Mouse (Mus musculus): ENCODE results near the gene Lmo7. TPM values are rescaled to one million over a fixed set of nuclear protein-coding genes. Genes with fewer than 3 reads are reported as not detected.
A peak's percentile ranks its signal among the peaks of the same experiment; 100 is the strongest.

Lmo7 gene
- 4.4 and 9.6 TPM in 2 replicates for polyA plus RNA-seq (2014; fragmentation: Nextera tagmentation; extraction: Ambion mirVana)

GRCm38 (mm10) chr14:101729237-101729971 lies at the start of gene Lmo7, which contains the start of gene Gm9922:
Gene Lmo7 (plus strand): TSS chr14:101729957.
Gene Gm9922 (minus strand): TSS chr14:101729814.
- Histone ChIP-seq H3K27ac (ENCODE audit: low read depth, low read length) (no peak within 1 kb of the TSS), H3K4me1 (ENCODE audit: control insufficient read depth, insufficient read depth, low read length) (no peaks in the 10 kb centered on the region; the same call in 1 of the 2 replicates), H3K27me3 (replicated peaks; ENCODE audit: control insufficient read depth, insufficient read depth, low read length) (peaks cover 16% of the 10 kb centered on the region; the same call in 1 of the 2 replicates), H3K9ac (ENCODE audit: low read length) (peak within 1 kb of the TSS; percentile 57), H3K4me2 (ENCODE audit: low read length) (peak within 1 kb of the TSS; percentile 100), H3K9me3 (replicated peaks; ENCODE audit: control insufficient read depth, low read length) (no peaks in the 10 kb centered on the region), H3K36me3 (ENCODE audit: control insufficient read depth, insufficient read depth, low read length) (no peaks in the 10 kb centered on the region), H3K4me3 (ENCODE audit: low read depth, low read length) (peak within 1 kb of the TSS; percentile 64)
- under 1% methylated on average over 51 of the region's 51 CpGs for WGBS
- ATAC-seq (peak; percentile 84), DNase-seq (ENCODE audit: low spot score) (peak; percentile 49)

DNA sequence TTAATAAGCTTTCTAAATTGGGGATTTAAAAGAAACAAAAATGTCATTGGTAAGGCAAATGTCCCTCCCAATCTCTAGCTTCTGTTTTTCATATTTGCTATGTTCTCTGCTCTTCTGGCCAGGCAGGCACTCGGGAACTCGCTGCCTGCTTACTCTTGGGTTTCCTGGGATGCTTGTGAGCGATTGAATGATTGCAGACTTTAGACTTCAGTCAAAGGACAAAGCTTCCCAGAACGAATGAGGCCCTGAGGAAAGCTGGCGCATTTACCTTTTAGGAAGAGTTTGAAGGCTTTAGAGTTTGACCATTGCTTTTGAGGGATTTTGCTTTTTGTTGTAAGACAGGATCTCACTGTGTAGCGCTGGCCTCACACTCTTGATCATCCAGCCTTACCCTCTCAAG lies 42.1 kb upstream of the Lmo7 start:
- ATAC-seq (no peak), DNase-seq (ENCODE audit: low spot score) (no peak)
- no peaks in the 10 kb centered on the region for H3K9me3 ChIP-seq (replicated peaks; ENCODE audit: control insufficient read depth, low read length)
- 86% methylated on average over 6 of the region's 6 CpGs for WGBS
- peaks cover 19% of the 10 kb centered on the region for H3K36me3 ChIP-seq (ENCODE audit: control insufficient read depth, insufficient read depth, low read length)
- no peak overlapping the region for H3K27ac ChIP-seq (ENCODE audit: low read depth, low read length)
- no peak overlapping the region for H3K4me3 ChIP-seq (ENCODE audit: low read depth, low read length)
- no peaks in the 10 kb centered on the region for H3K4me1 ChIP-seq (ENCODE audit: control insufficient read depth, insufficient read depth, low read length)
- no peak overlapping the region for H3K9ac ChIP-seq (ENCODE audit: low read length)
- H3K27me3 ChIP-seq (replicated peaks; ENCODE audit: control insufficient read depth, insufficient read depth, low read length), result no peaks in the 10 kb centered on the region
- no peak overlapping the region for H3K4me2 ChIP-seq (ENCODE audit: low read length)

- no peak for ATAC-seq
- WGBS, result 88% methylated on average over 2 of the region's 2 CpGs
Observed at GRCm38 (mm10) chr14:101688406-101688805, 41.4 kb upstream of the Lmo7 start.

DNA sequence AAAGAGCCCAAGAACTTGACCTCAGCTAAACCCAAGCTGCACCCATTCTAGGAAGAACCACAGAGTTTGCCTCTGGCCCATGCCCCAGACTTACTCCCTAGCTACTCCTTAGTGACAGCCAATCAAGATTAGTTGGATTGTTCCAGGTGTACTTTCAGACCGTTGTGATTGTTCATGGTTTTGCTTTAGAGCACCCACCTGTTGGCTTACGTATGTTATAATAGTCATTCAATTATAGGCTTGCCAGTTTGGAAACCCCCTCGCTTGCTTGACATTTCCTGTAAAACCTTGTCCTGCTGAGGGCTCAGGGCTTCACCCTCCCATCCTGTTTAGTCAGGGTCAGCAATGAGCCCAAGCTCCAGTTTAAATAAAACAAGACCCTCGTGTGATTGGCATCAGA lies 25.3 kb upstream of the Lmo7 start:
- H3K27me3 ChIP-seq (replicated peaks; ENCODE audit: control insufficient read depth, insufficient read depth, low read length), result no peaks in the 10 kb centered on the region
- no peaks in the 10 kb centered on the region for H3K9me3 ChIP-seq (replicated peaks; ENCODE audit: control insufficient read depth, low read length)
- H3K4me2 ChIP-seq (ENCODE audit: low read length), result no peak overlapping the region
- no peak overlapping the region for H3K4me3 ChIP-seq (ENCODE audit: low read depth, low read length)
- no peaks in the 10 kb centered on the region for H3K4me1 ChIP-seq (ENCODE audit: control insufficient read depth, insufficient read depth, low read length)
- H3K27ac ChIP-seq (ENCODE audit: low read depth, low read length), result no peak overlapping the region
- H3K9ac ChIP-seq (ENCODE audit: low read length), result no peak overlapping the region
- no peaks in the 10 kb centered on the region for H3K36me3 ChIP-seq (ENCODE audit: control insufficient read depth, insufficient read depth, low read length)
- 84% methylated on average over 4 of the region's 4 CpGs for WGBS
- DNase-seq (ENCODE audit: low spot score), result no peak
- ATAC-seq, result no peak

More at GRCm38 (mm10) chr14:101688406-101688805, 41.4 kb upstream of the Lmo7 start:
- Histone ChIP-seq H3K4me2 (ENCODE audit: low read length) (no peak overlapping the region), H3K27me3 (replicated peaks; ENCODE audit: control insufficient read depth, insufficient read depth, low read length) (no peaks in the 10 kb centered on the region), H3K9ac (ENCODE audit: low read length) (no peak overlapping the region), H3K4me1 (ENCODE audit: control insufficient read depth, insufficient read depth, low read length) (no peaks in the 10 kb centered on the region), H3K4me3 (ENCODE audit: low read depth, low read length) (no peak overlapping the region), H3K9me3 (replicated peaks; ENCODE audit: control insufficient read depth, low read length) (no peaks in the 10 kb centered on the region), H3K36me3 (ENCODE audit: control insufficient read depth, insufficient read depth, low read length) (peaks cover 19% of the 10 kb centered on the region), H3K27ac (ENCODE audit: low read depth, low read length) (no peak overlapping the region)
- DNase-seq (ENCODE audit: low spot score), result no peak

DNA sequence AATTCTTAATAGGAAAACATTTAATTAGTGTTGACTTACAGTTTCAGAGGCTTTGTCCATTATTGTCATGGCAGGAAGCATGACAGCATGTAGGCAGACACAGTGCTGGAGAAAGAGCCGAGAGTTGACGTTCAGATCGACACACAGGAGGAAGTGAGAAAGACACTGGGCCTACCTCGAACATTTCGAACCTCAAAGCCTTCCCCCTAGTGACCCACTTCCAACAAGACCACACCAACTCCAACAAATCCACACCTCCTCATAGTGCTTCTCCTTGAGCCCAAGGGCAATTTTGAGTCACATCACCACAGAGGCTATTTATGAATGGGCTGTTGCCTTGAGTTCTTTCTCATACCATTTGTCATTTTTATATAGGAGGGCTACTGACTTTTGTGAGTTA lies 22.7 kb upstream of the Lmo7 start:
- H3K27ac ChIP-seq (ENCODE audit: low read depth, low read length), result no peak overlapping the region
- H3K9ac ChIP-seq (ENCODE audit: low read length), result no peak overlapping the region
- H3K4me3 ChIP-seq (ENCODE audit: low read depth, low read length), result no peak overlapping the region
- H3K27me3 ChIP-seq (replicated peaks; ENCODE audit: control insufficient read depth, insufficient read depth, low read length), result no peaks in the 10 kb centered on the region
- 88% methylated on average over 5 of the region's 5 CpGs for WGBS
- no peak for ATAC-seq
- no peak overlapping the region for H3K4me2 ChIP-seq (ENCODE audit: low read length)
- DNase-seq (ENCODE audit: low spot score), result no peak
- H3K4me1 ChIP-seq (ENCODE audit: control insufficient read depth, insufficient read depth, low read length), result no peaks in the 10 kb centered on the region
- H3K36me3 ChIP-seq (ENCODE audit: control insufficient read depth, insufficient read depth, low read length), result no peaks in the 10 kb centered on the region
- H3K9me3 ChIP-seq (replicated peaks; ENCODE audit: control insufficient read depth, low read length), result no peaks in the 10 kb centered on the region

DNA sequence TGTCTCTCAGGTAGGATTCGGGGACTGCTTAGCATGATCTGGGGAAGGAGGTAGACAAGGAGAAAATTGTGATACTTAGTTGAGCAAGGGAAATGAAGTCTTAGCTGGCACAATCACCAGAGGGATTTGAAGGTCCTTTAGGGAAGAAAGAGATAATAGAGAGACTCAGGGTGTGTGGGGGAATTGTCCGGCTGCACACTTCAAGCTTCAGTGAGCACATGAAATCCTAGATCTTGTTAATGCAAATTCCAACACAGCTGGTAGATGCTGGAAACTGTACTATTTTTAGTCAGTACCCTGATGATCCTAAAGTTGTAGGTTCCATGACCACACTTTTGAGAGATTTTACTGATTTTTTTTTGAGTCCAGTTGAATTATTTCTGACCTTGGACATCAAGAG lies 15.3 kb upstream of the Lmo7 start:
- no peak overlapping the region for H3K4me2 ChIP-seq (ENCODE audit: low read length)
- 51% methylated on average over 2 of the region's 2 CpGs for WGBS
- H3K27me3 ChIP-seq (replicated peaks; ENCODE audit: control insufficient read depth, insufficient read depth, low read length), result no peaks in the 10 kb centered on the region
- H3K4me3 ChIP-seq (ENCODE audit: low read depth, low read length), result no peak overlapping the region
- H3K9ac ChIP-seq (ENCODE audit: low read length), result no peak overlapping the region
- H3K9me3 ChIP-seq (replicated peaks; ENCODE audit: control insufficient read depth, low read length), result no peaks in the 10 kb centered on the region
- H3K27ac ChIP-seq (ENCODE audit: low read depth, low read length), result no peak overlapping the region
- DNase-seq (ENCODE audit: low spot score), result no peak
- ATAC-seq, result no peak
- no peaks in the 10 kb centered on the region for H3K36me3 ChIP-seq (ENCODE audit: control insufficient read depth, insufficient read depth, low read length)
- no peaks in the 10 kb centered on the region for H3K4me1 ChIP-seq (ENCODE audit: control insufficient read depth, insufficient read depth, low read length)

DNA sequence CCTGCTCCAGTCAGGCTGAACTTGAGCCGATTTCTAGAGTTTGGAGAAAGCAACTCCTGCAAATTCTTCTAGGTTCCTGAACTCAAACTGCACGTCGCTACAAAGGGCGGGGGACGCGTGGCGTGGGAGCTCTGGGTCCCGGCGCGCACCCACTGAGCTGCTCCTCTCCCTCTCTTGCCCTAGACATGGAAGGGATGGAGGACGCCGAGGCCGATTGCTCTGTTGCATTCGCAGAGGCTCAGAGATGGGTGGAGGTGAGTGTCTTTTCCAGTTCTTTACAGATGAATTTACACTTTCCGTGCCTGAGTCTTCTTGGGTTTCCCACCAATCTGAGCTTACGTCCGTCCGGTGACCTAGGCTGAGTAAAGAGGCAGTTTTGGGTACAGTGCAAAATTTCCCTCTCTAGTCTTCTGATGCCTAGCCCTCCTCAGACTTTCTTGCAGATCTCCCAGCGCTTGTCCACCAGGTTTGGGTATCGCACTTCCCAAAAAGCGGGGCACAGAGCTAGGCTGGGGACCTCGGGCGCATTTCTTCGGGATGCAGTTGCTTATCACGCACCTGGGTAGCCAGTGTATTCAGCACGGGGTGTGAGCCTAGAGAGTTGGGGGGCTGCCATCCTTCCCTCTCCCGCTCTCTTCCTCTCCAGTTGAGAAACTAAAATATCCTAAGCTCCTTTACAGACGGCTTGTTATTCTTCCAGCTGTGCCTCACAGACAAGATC lies 375 bp downstream of the Lmo7 start:
- Histone ChIP-seq H3K4me1 (ENCODE audit: control insufficient read depth, insufficient read depth, low read length) (no peaks in the 10 kb centered on the region; the same call in 1 of the 2 replicates), H3K9ac (ENCODE audit: low read length) (peak overlapping the region; percentile 57), H3K27ac (ENCODE audit: low read depth, low read length) (no peak overlapping the region), H3K4me2 (ENCODE audit: low read length) (peak overlapping the region; percentile 100), H3K27me3 (replicated peaks; ENCODE audit: control insufficient read depth, insufficient read depth, low read length) (peaks cover 16% of the 10 kb centered on the region; the same call in 1 of the 2 replicates), H3K36me3 (ENCODE audit: control insufficient read depth, insufficient read depth, low read length) (no peaks in the 10 kb centered on the region), H3K4me3 (ENCODE audit: low read depth, low read length) (peak overlapping the region; percentile 64), H3K9me3 (replicated peaks; ENCODE audit: control insufficient read depth, low read length) (no peaks in the 10 kb centered on the region)
- DNase-seq (ENCODE audit: low spot score), result peak; percentile 1
- peak; percentile 54 for ATAC-seq
- WGBS, result 1% methylated on average over 28 of the region's 28 CpGs

DNA sequence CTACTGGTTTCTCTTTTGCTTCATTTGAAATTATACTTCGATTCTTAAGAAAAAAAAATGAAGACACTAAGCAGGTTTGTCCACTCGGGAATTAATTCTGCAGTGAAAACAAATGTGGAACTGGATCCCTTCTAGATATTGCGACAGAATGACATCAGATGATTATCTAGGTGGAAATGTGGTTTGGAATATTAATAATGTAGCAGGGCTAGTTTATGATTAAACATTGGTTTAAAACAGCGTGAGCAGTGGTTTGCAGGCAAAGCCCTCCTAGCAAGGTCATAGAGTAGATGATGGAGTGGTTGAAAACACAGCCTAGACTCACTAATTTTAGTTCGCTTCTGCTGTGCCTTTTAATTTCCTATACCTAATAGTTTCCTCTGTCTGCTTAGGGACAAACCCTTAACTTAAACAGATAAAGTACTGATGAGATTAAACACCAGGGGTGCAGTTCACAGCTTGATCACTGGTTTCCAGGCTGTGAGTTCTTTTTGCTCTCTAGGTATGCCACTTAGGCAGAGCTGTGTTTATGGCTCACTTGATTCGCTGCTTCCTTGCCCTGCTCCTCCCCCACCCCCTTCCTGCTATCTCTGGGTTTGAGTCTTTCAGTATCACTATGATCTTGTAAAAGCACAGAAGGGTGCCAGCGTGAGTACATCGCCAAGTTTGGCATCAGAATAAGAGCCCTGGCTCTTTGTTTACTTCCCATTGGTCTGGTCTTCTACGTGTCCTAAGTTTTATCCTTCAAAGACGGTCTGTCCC lies 4.0 kb downstream of the Lmo7 start:
- ATAC-seq, result no peak
- no peak for DNase-seq (ENCODE audit: low spot score)
- no peak overlapping the region for H3K9ac ChIP-seq (ENCODE audit: low read length)
- H3K27me3 ChIP-seq (replicated peaks; ENCODE audit: control insufficient read depth, insufficient read depth, low read length), result peaks cover 16% of the 10 kb centered on the region; the same call in 1 of the 2 replicates
- H3K9me3 ChIP-seq (replicated peaks; ENCODE audit: control insufficient read depth, low read length), result no peaks in the 10 kb centered on the region
- H3K4me1 ChIP-seq (ENCODE audit: control insufficient read depth, insufficient read depth, low read length), result no peaks in the 10 kb centered on the region; the same call in 1 of the 2 replicates
- no peak overlapping the region for H3K27ac ChIP-seq (ENCODE audit: low read depth, low read length)
- no peaks in the 10 kb centered on the region for H3K36me3 ChIP-seq (ENCODE audit: control insufficient read depth, insufficient read depth, low read length)
- H3K4me3 ChIP-seq (ENCODE audit: low read depth, low read length), result no peak overlapping the region
- H3K4me2 ChIP-seq (ENCODE audit: low read length), result no peak overlapping the region
- 32% methylated on average over 10 of the region's 10 CpGs for WGBS

All from forebrain, embryonic 14.5 days (tissue).